Mouse (Mus musculus): ENCODE data around the gene Slc22a5. TPM values are rescaled to one million over a fixed set of nuclear protein-coding genes. Genes with fewer than 3 reads are reported as not detected.

Gene Slc22a5
- polyA plus RNA-seq, 1 experiment, result 8.4 TPM

GRCm38 (mm10) chr11:53849588-53850320, 41.7 kb downstream of the Slc22a5 start:
- TF ChIP-seq GATA1 (IDR thresholded peaks at IDR 0.05; ENCODE audit: low read length), result no peak

GRCm38 (mm10) chr11:53845680-53846079, 45.8 kb downstream of the Slc22a5 start:
- TF ChIP-seq GATA1 (IDR thresholded peaks at IDR 0.05; ENCODE audit: low read length), result no peak

GRCm38 (mm10) chr11:53843106-53843505, 48.4 kb downstream of the Slc22a5 start:
- TF ChIP-seq GATA1 (IDR thresholded peaks at IDR 0.05; ENCODE audit: low read length), result no peak

GRCm38 (mm10) chr11:53842161-53842581, 49.3 kb downstream of the Slc22a5 start:
- no peak for TF ChIP-seq GATA1 (IDR thresholded peaks at IDR 0.05; ENCODE audit: low read length)

GRCm38 (mm10) chr11:53841514-53841913, 49.9 kb downstream of the Slc22a5 start:
- no peak for TF ChIP-seq GATA1 (IDR thresholded peaks at IDR 0.05; ENCODE audit: low read length)

GRCm38 (mm10) chr11:53839663-53840642, 51.5 kb downstream of the Slc22a5 start:
- TF ChIP-seq GATA1 (IDR thresholded peaks at IDR 0.05; ENCODE audit: low read length), result no peak

GRCm38 (mm10) chr11:53839147-53839546, 52.3 kb downstream of the Slc22a5 start:
- no peak for TF ChIP-seq GATA1 (IDR thresholded peaks at IDR 0.05; ENCODE audit: low read length)

- TF ChIP-seq GATA1 (IDR thresholded peaks at IDR 0.05; ENCODE audit: low read length), result no peak
Measured at GRCm38 (mm10) chr11:53837731-53838130, 53.7 kb downstream of the Slc22a5 start.

GRCm38 (mm10) chr11:53835379-53836010, 56.0 kb downstream of the Slc22a5 start:
- TF ChIP-seq GATA1 (IDR thresholded peaks at IDR 0.05; ENCODE audit: low read length), result no peak

GRCm38 (mm10) chr11:53825409-53825808, 66.1 kb downstream of the Slc22a5 start:
- no peak for TF ChIP-seq GATA1 (IDR thresholded peaks at IDR 0.05; ENCODE audit: low read length)

GRCm38 (mm10) chr11:53821945-53822338, 69.5 kb downstream of the Slc22a5 start:
- TF ChIP-seq GATA1 (IDR thresholded peaks at IDR 0.05; ENCODE audit: low read length), result no peak

GRCm38 (mm10) chr11:53821230-53821944, 70.1 kb downstream of the Slc22a5 start:
- TF ChIP-seq GATA1 (IDR thresholded peaks at IDR 0.05; ENCODE audit: low read length), result no peak

GRCm38 (mm10) chr11:53820516-53821170, 70.8 kb downstream of the Slc22a5 start:
- no peak for TF ChIP-seq GATA1 (IDR thresholded peaks at IDR 0.05; ENCODE audit: low read length)

GRCm38 (mm10) chr11:53819511-53819910, 71.9 kb downstream of the Slc22a5 start:
- TF ChIP-seq GATA1 (IDR thresholded peaks at IDR 0.05; ENCODE audit: low read length), result no peak

- no peak for TF ChIP-seq GATA1 (IDR thresholded peaks at IDR 0.05; ENCODE audit: low read length)
Measured at GRCm38 (mm10) chr11:53818794-53819193, 72.7 kb downstream of the Slc22a5 start.

Measured in G1E-ER4 (cell line).